Comparison of ENCODE assay signal across 10 mouse cellular contexts in the genomic region with DNA sequence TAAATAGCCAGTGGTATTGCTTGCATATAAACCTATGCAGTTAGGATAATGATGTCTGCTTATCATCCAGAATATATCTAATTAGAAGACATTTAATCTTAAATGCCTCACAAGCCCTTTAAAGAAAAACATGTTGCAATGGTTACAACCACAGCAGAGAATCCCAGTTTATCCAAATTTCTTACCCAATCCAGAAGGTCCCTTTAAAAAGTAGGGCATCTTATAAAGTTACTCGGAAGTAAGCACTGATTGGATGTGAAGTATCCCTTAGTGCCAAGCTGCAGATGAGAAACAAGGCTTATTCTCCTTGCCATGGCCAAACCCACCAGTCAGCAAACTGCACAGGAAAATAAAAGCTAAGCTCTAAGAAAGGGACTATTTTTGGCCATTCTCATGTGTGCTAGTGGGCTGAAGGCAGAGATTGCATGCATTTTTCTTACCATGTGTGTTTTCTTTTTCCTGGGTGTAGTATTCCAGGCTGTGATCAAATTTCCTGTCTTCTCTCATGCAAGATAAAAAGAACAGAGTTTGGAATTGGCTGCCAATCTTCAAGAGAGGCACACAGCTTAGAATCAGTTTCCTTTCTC.
"Had no signal": no experiment of that assay in that cellular context is flagged by ENCODE, and none has a peak within 500 bp of the region (broad histone marks: within the 10 kb centered on the region; RNA-seq: fewer than 3 reads in every experiment).

No protein-coding gene starts in this region.

- H3K36me3 ChIP-seq: limb, embryonic 15.5 days; liver, embryonic 12.5 days; midbrain, embryonic 13.5 days; neural tube, embryonic 12.5 days had no signal

- H3K9ac ChIP-seq: limb, embryonic 15.5 days; liver, embryonic 12.5 days; midbrain, embryonic 13.5 days; neural tube, embryonic 12.5 days had no signal

- H3K27ac ChIP-seq: left cerebral cortex, adult 2 months; limb, embryonic 15.5 days; liver, embryonic 12.5 days; midbrain, embryonic 13.5 days; neural tube, embryonic 12.5 days; stomach, postnatal 0 days had no signal

- H3K4me1 ChIP-seq: liver, embryonic 12.5 days; neural tube, embryonic 12.5 days had no signal

- H3K4me3 ChIP-seq: left cerebral cortex, adult 2 months; limb, embryonic 15.5 days; liver, embryonic 12.5 days; midbrain, embryonic 13.5 days; neural tube, embryonic 12.5 days had no signal

- H3K4me2 ChIP-seq: limb, embryonic 15.5 days; liver, embryonic 12.5 days; midbrain, embryonic 13.5 days; neural tube, embryonic 12.5 days had no signal

- DNase-seq: kidney, adult 11 months; kidney, adult 9 months; kidney, postnatal 14 days; thymus, postnatal 4 days had no signal

- H3K9me3 ChIP-seq: limb, embryonic 15.5 days; liver, embryonic 12.5 days; midbrain, embryonic 13.5 days; neural tube, embryonic 12.5 days had no signal

- ATAC-seq: liver, embryonic 12.5 days; midbrain, embryonic 13.5 days had no signal

- H3K27me3 ChIP-seq: limb, embryonic 15.5 days; liver, embryonic 12.5 days; midbrain, embryonic 13.5 days; neural tube, embryonic 12.5 days had no signal
